Mouse (Mus musculus): ENCODE results near the gene Tbc1d14. TPM values are rescaled to one million over a fixed set of nuclear protein-coding genes. Genes with fewer than 3 reads are reported as not detected.

Gene Tbc1d14
- polyA plus RNA-seq, 1 experiment from 2014 or later, result 38.2 TPM

DNA sequence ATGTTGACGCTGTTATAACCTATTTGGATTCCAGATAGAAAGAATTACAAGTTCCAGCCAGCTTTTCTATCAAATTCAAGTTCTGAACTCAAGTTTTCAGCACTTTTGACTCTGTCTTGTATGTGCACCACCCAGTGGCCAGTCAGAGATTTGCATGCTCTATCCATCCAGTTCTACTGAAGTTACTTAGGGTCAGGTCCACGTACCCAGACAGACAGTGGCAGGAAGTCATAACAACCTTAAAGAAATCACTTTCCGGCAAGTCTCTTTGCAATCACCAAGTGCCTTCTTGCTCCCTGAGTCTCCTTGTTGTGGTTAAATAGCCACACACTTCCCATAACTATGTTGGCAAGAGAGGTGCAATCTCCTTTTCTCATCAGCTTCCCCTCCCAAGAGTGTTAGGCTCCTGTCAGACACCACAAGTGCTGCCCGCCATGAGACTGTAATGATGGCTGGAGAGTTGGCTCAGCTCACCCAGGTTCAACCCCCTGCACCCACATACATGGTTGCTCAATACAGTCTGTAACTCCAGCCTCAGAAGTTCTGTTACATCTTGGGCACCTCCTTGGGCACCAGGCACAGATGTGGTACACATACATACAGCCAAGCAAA is 54.4 kb downstream of the Tbc1d14 start:
- no peaks in the 10 kb centered on the region for H3K4me1 ChIP-seq
- H3K27ac ChIP-seq, result no peak overlapping the region
- no peaks in the 10 kb centered on the region for H3K9me3 ChIP-seq (replicated peaks)
- H3K4me3 ChIP-seq, result no peak overlapping the region
- no peaks in the 10 kb centered on the region for H3K27me3 ChIP-seq (ENCODE audit: low read depth, poor library complexity, severe bottlenecking)
- DNase-seq (ENCODE audit: low spot score), result peak; percentile 56
- 57% methylated on average over 4 of the region's 4 CpGs for WGBS
- no peaks in the 10 kb centered on the region for H3K36me3 ChIP-seq

DNA sequence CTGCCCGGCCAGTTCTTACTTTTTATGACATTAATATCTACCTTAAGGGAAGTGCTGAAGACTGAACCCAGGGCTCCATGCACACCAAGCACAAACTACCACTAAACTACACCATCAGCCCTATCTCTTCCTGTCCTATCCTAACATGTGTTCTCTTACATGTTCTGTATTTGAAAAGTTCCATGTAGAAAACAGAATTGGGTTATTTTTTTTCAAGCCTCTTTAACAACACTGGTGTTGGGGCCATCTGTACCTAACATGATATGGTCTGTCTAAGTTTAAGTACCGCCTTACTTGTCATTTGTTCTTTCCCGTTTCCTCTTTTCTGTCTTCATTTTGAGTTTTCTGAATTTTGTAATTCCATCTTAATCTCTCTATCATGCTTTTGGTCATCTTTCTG is 56.7 kb downstream of the Tbc1d14 start:
- no peaks in the 10 kb centered on the region for H3K9me3 ChIP-seq (replicated peaks)
- no peaks in the 10 kb centered on the region for H3K27me3 ChIP-seq (ENCODE audit: low read depth, poor library complexity, severe bottlenecking)
- H3K27ac ChIP-seq, result no peak overlapping the region
- H3K4me1 ChIP-seq, result no peaks in the 10 kb centered on the region
- no peak for DNase-seq (ENCODE audit: low spot score)
- H3K4me3 ChIP-seq, result no peak overlapping the region
- 91% methylated on average over 3 of the region's 3 CpGs for WGBS
- no peaks in the 10 kb centered on the region for H3K36me3 ChIP-seq

DNA sequence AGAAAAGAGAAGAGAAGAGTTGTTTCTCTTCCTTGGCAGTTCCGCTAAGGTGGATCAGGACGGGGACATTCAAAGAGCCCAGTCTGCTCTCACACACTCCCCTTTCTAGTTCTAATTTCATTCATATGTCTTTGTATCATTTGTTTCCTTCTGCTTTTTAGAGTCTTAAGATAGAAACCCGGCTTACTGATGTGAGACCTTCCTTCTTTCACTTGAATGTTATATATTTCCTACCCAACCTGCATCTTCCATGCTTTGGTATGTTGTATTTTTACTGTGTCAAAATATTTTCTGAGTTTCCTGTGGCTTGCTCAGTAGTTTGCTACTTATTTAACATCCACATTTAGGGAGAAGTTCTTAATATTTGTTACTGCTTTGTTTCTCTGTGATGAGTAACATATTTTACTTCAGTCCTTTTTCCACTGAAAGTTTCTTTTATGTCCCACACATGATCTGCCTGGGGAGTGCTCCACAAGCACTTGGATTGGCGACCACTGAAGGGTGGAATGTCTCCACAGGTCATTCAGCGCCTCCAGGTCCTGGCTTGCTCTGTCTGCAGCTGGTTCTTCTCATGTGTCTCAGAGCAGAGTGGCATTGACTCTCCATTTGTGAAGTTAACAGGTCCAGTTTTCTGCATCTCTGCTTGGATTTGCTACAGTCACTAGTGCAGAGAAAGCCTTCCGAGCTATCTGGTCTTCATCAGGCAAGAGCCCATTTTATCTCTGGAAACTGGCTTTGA is 57.5 kb downstream of the Tbc1d14 start:
- no peak overlapping the region for H3K27ac ChIP-seq
- H3K4me3 ChIP-seq, result no peak overlapping the region
- H3K9me3 ChIP-seq (replicated peaks), result no peaks in the 10 kb centered on the region
- 86% methylated on average over 6 of the region's 6 CpGs for WGBS
- no peak for DNase-seq (ENCODE audit: low spot score)
- H3K27me3 ChIP-seq (ENCODE audit: low read depth, poor library complexity, severe bottlenecking), result no peaks in the 10 kb centered on the region
- no peaks in the 10 kb centered on the region for H3K36me3 ChIP-seq
- peaks cover 2% of the 10 kb centered on the region for H3K4me1 ChIP-seq

DNA sequence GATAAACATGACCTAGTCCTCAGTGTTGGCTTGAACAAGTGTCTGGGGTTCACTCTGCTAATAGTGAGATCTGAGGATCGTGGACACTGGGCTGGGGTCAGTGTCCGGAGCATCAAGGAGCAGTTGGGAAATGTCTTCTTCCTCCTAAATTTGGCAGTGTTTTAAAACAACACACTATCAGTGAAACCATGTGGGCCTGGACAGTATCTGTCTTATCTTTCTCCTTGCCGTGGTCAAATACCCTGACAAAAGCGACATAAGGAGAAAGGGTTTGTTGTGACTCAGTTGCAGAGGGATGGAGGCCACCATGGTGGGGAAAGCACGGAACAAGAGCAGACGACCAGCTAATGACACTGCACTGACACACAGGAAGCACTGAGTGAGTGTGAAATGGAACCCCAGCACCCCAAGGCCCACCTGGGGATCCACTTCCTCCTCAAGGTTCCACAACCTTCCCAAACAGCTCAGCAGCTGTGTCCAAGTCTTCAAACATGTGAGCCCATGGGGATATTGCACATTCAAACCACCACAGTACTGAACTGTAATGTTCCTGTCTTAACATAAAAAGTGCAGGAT is 58.5 kb downstream of the Tbc1d14 start:
- 81% methylated on average over 6 of the region's 6 CpGs for WGBS
- no peaks in the 10 kb centered on the region for H3K9me3 ChIP-seq (replicated peaks)
- no peaks in the 10 kb centered on the region for H3K27me3 ChIP-seq (ENCODE audit: low read depth, poor library complexity, severe bottlenecking)
- no peaks in the 10 kb centered on the region for H3K36me3 ChIP-seq
- H3K27ac ChIP-seq, result no peak overlapping the region
- H3K4me1 ChIP-seq, result peaks cover 9% of the 10 kb centered on the region
- DNase-seq (ENCODE audit: low spot score), result no peak
- H3K4me3 ChIP-seq, result no peak overlapping the region

DNA sequence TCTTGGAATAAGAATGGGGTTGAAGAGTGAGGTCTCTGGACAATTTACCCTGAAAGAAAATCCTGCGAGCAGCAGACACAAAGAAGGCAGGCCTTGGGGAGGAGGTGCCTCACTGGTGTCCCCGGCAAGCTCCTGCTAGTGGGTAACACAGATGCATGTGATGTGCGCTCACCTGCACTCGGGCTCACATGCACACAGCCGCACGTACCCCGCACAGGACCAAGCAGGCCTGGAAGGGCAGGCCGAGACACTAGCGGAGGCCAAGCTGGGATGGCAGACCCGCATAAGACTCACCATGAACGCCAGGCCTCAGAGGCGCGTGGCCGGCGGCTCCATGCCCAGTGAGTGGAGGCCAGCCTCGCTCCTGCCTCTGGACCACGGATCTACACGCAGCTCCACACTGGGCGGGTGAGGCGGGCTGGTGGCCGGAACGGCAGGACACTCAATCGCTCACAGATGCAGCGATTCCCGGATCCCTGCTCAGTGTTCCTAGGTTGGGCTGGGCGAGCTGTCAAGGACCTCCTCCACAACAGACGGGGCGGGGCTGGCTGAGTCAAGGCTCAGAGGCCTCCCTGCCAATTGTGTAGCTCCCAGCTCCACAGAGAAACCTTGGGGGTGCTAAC is 62.8 kb downstream of the Tbc1d14 start:
- Histone ChIP-seq H3K27ac (peak overlapping the region; percentile 91), H3K9me3 (replicated peaks) (no peaks in the 10 kb centered on the region), H3K27me3 (ENCODE audit: low read depth, poor library complexity, severe bottlenecking) (no peaks in the 10 kb centered on the region), H3K36me3 (peaks cover 2% of the 10 kb centered on the region; the same call in 1 of the 2 replicates), H3K4me1 (peaks cover 20% of the 10 kb centered on the region), H3K4me3 (peak overlapping the region; percentile 89)
- DNase-seq (ENCODE audit: low spot score), result peak; percentile 97
- WGBS, result 1% methylated on average over 28 of the region's 28 CpGs

DNA sequence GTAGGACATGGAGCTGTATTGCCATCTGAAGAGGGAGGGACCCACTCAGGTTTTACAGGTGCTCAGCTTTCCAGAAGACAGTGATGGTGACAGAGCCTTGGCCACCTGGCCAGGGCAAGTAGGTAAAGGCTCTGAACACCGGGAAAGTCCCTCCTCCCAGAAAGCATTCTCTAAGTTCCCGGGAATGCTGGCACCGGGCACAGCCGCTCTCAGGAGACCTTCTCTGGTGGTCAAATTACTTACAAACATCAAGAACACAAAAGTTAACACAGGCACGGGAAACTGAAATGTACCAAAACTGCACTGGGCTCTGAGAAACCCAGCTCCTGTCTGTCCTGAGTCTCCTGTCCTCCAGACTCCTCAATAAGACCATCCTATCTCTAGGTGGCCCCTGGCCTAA is 63.4 kb downstream of the Tbc1d14 start:
- Histone ChIP-seq H3K27me3 (ENCODE audit: low read depth, poor library complexity, severe bottlenecking) (no peaks in the 10 kb centered on the region), H3K4me1 (peaks cover 20% of the 10 kb centered on the region), H3K4me3 (peak overlapping the region; percentile 89), H3K9me3 (replicated peaks) (no peaks in the 10 kb centered on the region), H3K36me3 (peaks cover 5% of the 10 kb centered on the region), H3K27ac (peak overlapping the region; percentile 91)
- no peak for DNase-seq (ENCODE audit: low spot score)
- WGBS, result 13% methylated on average over 5 of the region's 5 CpGs

DNA sequence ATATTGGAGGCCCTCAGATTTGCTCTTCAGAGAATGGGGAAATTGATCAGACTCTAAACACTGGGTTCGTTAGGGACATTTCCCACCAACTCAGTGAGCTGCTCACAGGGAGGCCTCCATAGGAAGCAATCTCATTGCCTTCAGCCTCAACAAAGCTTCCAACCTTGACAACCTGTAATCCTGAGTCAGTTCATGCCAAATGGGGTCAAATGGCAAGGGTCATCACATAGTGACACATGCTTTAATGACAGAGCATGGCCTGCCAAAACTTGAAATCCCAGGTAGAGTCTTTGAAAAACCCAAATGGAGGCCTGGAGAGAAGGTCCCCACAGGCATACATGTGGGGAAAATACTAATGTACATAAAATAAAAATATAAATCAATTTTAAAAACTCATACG is 66.2 kb downstream of the Tbc1d14 start:
- H3K4me1 ChIP-seq, result peaks cover 20% of the 10 kb centered on the region
- H3K9me3 ChIP-seq (replicated peaks), result no peaks in the 10 kb centered on the region
- DNase-seq (ENCODE audit: low spot score), result no peak
- H3K4me3 ChIP-seq, result no peak overlapping the region
- WGBS, result 82% methylated on average over 2 of the region's 2 CpGs
- H3K27me3 ChIP-seq (ENCODE audit: low read depth, poor library complexity, severe bottlenecking), result no peaks in the 10 kb centered on the region
- H3K27ac ChIP-seq, result no peak overlapping the region
- H3K36me3 ChIP-seq, result peaks cover 31% of the 10 kb centered on the region

DNA sequence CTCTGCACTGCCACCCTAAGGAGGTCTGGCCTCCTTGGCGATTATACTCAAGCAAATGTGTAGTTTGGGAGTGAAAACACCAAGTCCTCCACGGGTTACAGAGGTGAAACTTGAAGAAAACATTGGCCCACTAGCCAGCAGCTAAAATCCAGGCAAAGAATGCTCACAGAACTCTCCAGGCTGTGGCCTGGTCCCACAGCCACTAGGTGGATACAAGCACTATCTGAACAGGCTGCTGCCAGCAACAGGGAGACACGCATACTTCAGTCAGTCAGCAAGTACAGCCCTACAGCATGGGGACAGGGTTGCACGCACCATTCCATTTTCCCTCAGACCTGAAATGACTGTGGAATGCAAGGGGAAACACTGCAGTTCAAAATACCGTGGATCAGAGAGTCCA is 66.8 kb downstream of the Tbc1d14 start:
- Histone ChIP-seq H3K4me3 (no peak overlapping the region), H3K9me3 (replicated peaks) (no peaks in the 10 kb centered on the region), H3K4me1 (peaks cover 20% of the 10 kb centered on the region), H3K36me3 (peaks cover 37% of the 10 kb centered on the region), H3K27ac (no peak overlapping the region), H3K27me3 (ENCODE audit: low read depth, poor library complexity, severe bottlenecking) (no peaks in the 10 kb centered on the region)
- WGBS, result 87% methylated on average over 5 of the region's 5 CpGs
- DNase-seq (ENCODE audit: low spot score), result no peak

DNA sequence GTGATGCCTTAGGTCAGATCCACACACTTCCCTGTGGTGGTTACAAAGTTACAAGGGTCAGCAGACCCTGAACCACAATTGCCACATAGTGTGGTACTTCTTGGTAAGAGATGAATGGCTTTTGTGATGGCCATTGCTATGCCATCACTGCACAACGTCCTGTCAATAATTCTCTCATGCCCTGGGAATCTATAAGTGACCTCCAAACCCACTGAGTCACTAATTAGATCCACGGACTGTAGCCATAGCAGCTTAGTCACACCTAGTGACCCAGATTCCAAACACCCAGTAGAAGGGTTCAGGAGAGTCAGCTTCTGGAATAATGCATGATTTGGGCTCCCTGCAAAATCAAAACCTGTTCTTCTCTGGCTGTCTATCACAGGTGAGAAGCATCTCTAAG is 67.9 kb downstream of the Tbc1d14 start:
- H3K4me3 ChIP-seq, result no peak overlapping the region
- DNase-seq (ENCODE audit: low spot score), result no peak
- no peaks in the 10 kb centered on the region for H3K27me3 ChIP-seq (ENCODE audit: low read depth, poor library complexity, severe bottlenecking)
- no peak overlapping the region for H3K27ac ChIP-seq
- H3K4me1 ChIP-seq, result peaks cover 16% of the 10 kb centered on the region
- peaks cover 47% of the 10 kb centered on the region for H3K36me3 ChIP-seq
- 83% methylated on average over 2 of the region's 2 CpGs for WGBS
- H3K9me3 ChIP-seq (replicated peaks), result no peaks in the 10 kb centered on the region

DNA sequence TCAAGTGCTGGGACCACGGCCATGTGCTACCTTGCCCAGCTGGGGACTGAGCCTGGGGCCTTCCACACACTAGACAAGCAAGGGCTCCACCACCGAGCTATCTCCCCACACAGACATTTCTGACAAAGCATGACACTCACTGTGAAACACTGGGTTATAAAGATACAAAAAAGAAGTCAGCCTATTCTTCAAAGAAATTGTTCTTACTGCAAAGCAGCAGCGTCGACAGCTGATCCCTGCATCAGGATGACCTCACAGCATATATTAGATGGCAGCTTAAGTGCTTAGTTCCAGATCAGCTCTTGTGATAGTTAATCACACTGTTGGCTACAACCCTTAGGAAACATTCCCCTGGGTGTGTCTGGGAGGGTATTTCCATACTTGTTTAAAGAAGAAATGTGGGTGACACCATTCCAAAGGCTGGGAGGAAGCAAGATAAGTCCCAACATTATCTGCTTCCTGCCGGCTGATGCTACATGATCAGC is 69.8 kb downstream of the Tbc1d14 start:
- DNase-seq (ENCODE audit: low spot score), result no peak
- 91% methylated on average over 5 of the region's 5 CpGs for WGBS
- no peaks in the 10 kb centered on the region for H3K9me3 ChIP-seq (replicated peaks)
- no peak overlapping the region for H3K27ac ChIP-seq
- no peaks in the 10 kb centered on the region for H3K27me3 ChIP-seq (ENCODE audit: low read depth, poor library complexity, severe bottlenecking)
- no peak overlapping the region for H3K4me3 ChIP-seq
- no peaks in the 10 kb centered on the region for H3K4me1 ChIP-seq
- H3K36me3 ChIP-seq, result peaks cover 66% of the 10 kb centered on the region

DNA sequence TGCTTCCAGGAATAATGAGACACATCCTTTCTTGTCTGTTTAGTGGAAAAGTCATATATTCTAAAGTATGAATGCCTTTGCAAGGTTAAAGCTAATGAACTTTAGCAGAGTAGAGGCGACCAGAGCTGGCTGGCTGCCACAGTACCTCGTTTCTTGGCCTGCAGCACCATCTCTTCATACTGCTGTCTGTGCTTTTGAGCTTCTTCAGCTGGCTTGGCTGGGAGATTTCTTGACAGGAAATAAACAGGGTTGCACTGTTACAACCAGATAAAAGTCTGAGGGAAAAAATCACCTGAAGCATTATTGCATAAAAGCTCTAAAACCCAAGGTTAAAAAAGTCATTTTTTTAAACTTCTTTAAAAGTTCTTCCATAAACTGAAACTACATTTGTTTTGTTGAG is 70.3 kb downstream of the Tbc1d14 start:
- WGBS, result 86% methylated on average over 2 of the region's 2 CpGs
- no peaks in the 10 kb centered on the region for H3K27me3 ChIP-seq (ENCODE audit: low read depth, poor library complexity, severe bottlenecking)
- H3K36me3 ChIP-seq, result peaks cover 71% of the 10 kb centered on the region
- DNase-seq (ENCODE audit: low spot score), result no peak
- no peak overlapping the region for H3K4me3 ChIP-seq
- H3K4me1 ChIP-seq, result no peaks in the 10 kb centered on the region; the same call in 1 of the 2 replicates
- H3K9me3 ChIP-seq (replicated peaks), result no peaks in the 10 kb centered on the region
- H3K27ac ChIP-seq, result no peak overlapping the region

DNA sequence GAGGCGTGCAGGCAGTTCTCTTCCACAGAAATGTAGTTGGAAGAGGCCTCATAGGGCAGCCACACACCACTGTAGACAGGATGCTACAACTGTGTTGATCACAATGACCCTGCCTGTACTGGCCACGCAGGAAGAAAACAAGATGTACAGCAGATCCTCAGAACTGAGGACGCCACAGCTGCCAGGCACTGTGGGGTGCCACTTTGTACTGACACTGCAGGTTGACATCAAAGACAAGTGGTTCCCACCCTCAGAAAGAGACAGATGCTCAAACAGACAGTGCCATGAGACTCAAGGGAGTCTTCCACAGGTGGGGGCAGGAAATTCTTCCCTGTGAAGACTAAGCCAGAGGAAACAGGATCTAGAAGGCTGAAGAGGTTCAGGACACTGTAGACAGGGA is 73.3 kb downstream of the Tbc1d14 start:
- WGBS, result 85% methylated on average over 3 of the region's 3 CpGs
- Histone ChIP-seq H3K27me3 (ENCODE audit: low read depth, poor library complexity, severe bottlenecking) (no peaks in the 10 kb centered on the region), H3K9me3 (replicated peaks) (no peaks in the 10 kb centered on the region), H3K27ac (no peak overlapping the region), H3K4me1 (no peaks in the 10 kb centered on the region; the same call in 1 of the 2 replicates), H3K36me3 (peaks cover 97% of the 10 kb centered on the region), H3K4me3 (no peak overlapping the region)
- no peak for DNase-seq (ENCODE audit: low spot score)

DNA sequence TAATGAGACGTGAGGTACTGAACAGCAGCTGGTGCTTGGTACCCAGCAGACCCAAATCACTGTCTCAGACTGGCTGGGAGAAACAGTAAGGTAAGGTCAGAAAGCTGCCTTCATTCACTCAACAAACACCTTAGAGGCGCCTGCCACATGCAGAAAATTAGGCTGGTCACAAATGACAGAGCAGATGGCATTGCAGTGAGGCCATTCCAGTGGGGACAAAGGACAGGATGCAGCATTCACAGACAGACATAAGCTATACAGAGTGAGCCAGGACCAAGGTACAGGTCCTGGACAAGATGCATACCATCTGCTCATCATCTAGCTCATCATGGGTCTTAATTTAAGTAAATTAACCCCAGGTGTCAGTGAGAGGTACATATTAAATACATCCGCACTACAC is 75.5 kb downstream of the Tbc1d14 start:
- DNase-seq (ENCODE audit: low spot score), result no peak
- Histone ChIP-seq H3K4me1 (no peaks in the 10 kb centered on the region; the same call in 1 of the 2 replicates), H3K27ac (no peak overlapping the region), H3K36me3 (peaks cover 95% of the 10 kb centered on the region), H3K27me3 (ENCODE audit: low read depth, poor library complexity, severe bottlenecking) (no peaks in the 10 kb centered on the region), H3K9me3 (replicated peaks) (no peaks in the 10 kb centered on the region), H3K4me3 (no peak overlapping the region)
- WGBS, result 82% methylated on average over 3 of the region's 3 CpGs
